Mouse (Mus musculus): ENCODE data around the gene Agbl3. TPM values are rescaled to one million over a fixed set of nuclear protein-coding genes. Genes with fewer than 3 reads are reported as not detected.

Gene Agbl3
- polyA plus RNA-seq, 1 experiment from 2014 or later = 6.3 TPM

GRCm38 (mm10) chr6:34879911-34880475 is 99.8 kb downstream of the Agbl3 start:
- H3K27ac ChIP-seq (replicated peaks; ENCODE audit: low read depth, low read length) = no peak overlapping the region
- no peaks in the 10 kb centered on the region for H3K9me3 ChIP-seq (ENCODE audit: control insufficient read depth, low read length)
- H3K4me3 ChIP-seq (ENCODE audit: low read depth, low read length) = no peak overlapping the region
- H3K36me3 ChIP-seq (ENCODE audit: control insufficient read depth, insufficient read depth, low read length) = peaks cover 32% of the 10 kb centered on the region
- 61% methylated on average over 6 of the region's 6 CpGs for WGBS
- DNase-seq (ENCODE audit: low spot score) (no peak), ATAC-seq (ENCODE audit: low read depth) (no peak)
- no peaks in the 10 kb centered on the region for H3K27me3 ChIP-seq (replicated peaks; ENCODE audit: control insufficient read depth, insufficient read depth, low read length)
- H3K9ac ChIP-seq (ENCODE audit: low read depth, low read length) = no peak overlapping the region
- no peak overlapping the region for H3K4me2 ChIP-seq (ENCODE audit: low read depth, low read length)
- peaks cover 15% of the 10 kb centered on the region for H3K4me1 ChIP-seq (ENCODE audit: control insufficient read depth, insufficient read depth, low read length)

GRCm38 (mm10) chr6:34884724-34885123 is 104.5 kb downstream of the Agbl3 start:
- no peaks in the 10 kb centered on the region for H3K9me3 ChIP-seq (ENCODE audit: control insufficient read depth, low read length)
- H3K4me3 ChIP-seq (ENCODE audit: low read depth, low read length) = no peak overlapping the region
- H3K9ac ChIP-seq (ENCODE audit: low read depth, low read length) = no peak overlapping the region
- H3K4me2 ChIP-seq (ENCODE audit: low read depth, low read length) = no peak overlapping the region
- no peak overlapping the region for H3K27ac ChIP-seq (replicated peaks; ENCODE audit: low read depth, low read length)
- DNase-seq (ENCODE audit: low spot score) (no peak), ATAC-seq (ENCODE audit: low read depth) (no peak)
- no peaks in the 10 kb centered on the region; the same call in 1 of the 2 replicates for H3K4me1 ChIP-seq (ENCODE audit: control insufficient read depth, insufficient read depth, low read length)
- H3K27me3 ChIP-seq (replicated peaks; ENCODE audit: control insufficient read depth, insufficient read depth, low read length) = no peaks in the 10 kb centered on the region
- WGBS = 79% methylated on average over 7 of the region's 7 CpGs
- peaks cover 55% of the 10 kb centered on the region for H3K36me3 ChIP-seq (ENCODE audit: control insufficient read depth, insufficient read depth, low read length)

- Histone ChIP-seq H3K4me3 (ENCODE audit: low read depth, low read length) (no peak overlapping the region), H3K27me3 (replicated peaks; ENCODE audit: control insufficient read depth, insufficient read depth, low read length) (no peaks in the 10 kb centered on the region), H3K36me3 (ENCODE audit: control insufficient read depth, insufficient read depth, low read length) (peaks cover 67% of the 10 kb centered on the region), H3K4me1 (ENCODE audit: control insufficient read depth, insufficient read depth, low read length) (no peaks in the 10 kb centered on the region; the same call in 1 of the 2 replicates), H3K4me2 (ENCODE audit: low read depth, low read length) (no peak overlapping the region), H3K9me3 (ENCODE audit: control insufficient read depth, low read length) (no peaks in the 10 kb centered on the region), H3K9ac (ENCODE audit: low read depth, low read length) (peak overlapping the region; percentile 22; the same call in 1 of the 2 replicates), H3K27ac (replicated peaks; ENCODE audit: low read depth, low read length) (no peak overlapping the region; the same call in 1 of the 2 replicates)
- WGBS = 52% methylated on average over 6 of the region's 6 CpGs
- ATAC-seq (ENCODE audit: low read depth) (peak; percentile 81), DNase-seq (ENCODE audit: low spot score) (peak; percentile 81)
These were observed 107.1 kb downstream of the Agbl3 start for GRCm38 (mm10) chr6:34887131-34887850.

GRCm38 (mm10) chr6:34889185-34889584 is 109.0 kb downstream of the Agbl3 start:
- H3K4me1 ChIP-seq (ENCODE audit: control insufficient read depth, insufficient read depth, low read length) = no peaks in the 10 kb centered on the region; the same call in 1 of the 2 replicates
- no peaks in the 10 kb centered on the region for H3K9me3 ChIP-seq (ENCODE audit: control insufficient read depth, low read length)
- H3K4me3 ChIP-seq (ENCODE audit: low read depth, low read length) = no peak overlapping the region
- H3K27me3 ChIP-seq (replicated peaks; ENCODE audit: control insufficient read depth, insufficient read depth, low read length) = no peaks in the 10 kb centered on the region
- peaks cover 76% of the 10 kb centered on the region for H3K36me3 ChIP-seq (ENCODE audit: control insufficient read depth, insufficient read depth, low read length)
- 0 out of 2 replicates have a peak overlapping the region, but pooled peaks have one; percentile 15 for H3K9ac ChIP-seq (ENCODE audit: low read depth, low read length)
- no peak overlapping the region for H3K27ac ChIP-seq (replicated peaks; ENCODE audit: low read depth, low read length)
- WGBS = 46% methylated on average over 4 of the region's 4 CpGs
- DNase-seq (ENCODE audit: low spot score) = no peak
- ATAC-seq (ENCODE audit: low read depth) = no peak
- no peak overlapping the region for H3K4me2 ChIP-seq (ENCODE audit: low read depth, low read length)

- Histone ChIP-seq H3K27ac (replicated peaks; ENCODE audit: low read depth, low read length) (no peak overlapping the region), H3K4me3 (ENCODE audit: low read depth, low read length) (no peak overlapping the region), H3K4me1 (ENCODE audit: control insufficient read depth, insufficient read depth, low read length) (no peaks in the 10 kb centered on the region), H3K36me3 (ENCODE audit: control insufficient read depth, insufficient read depth, low read length) (peaks cover 80% of the 10 kb centered on the region), H3K9ac (ENCODE audit: low read depth, low read length) (no peak overlapping the region), H3K4me2 (ENCODE audit: low read depth, low read length) (no peak overlapping the region), H3K27me3 (replicated peaks; ENCODE audit: control insufficient read depth, insufficient read depth, low read length) (no peaks in the 10 kb centered on the region), H3K9me3 (ENCODE audit: control insufficient read depth, low read length) (no peaks in the 10 kb centered on the region)
- DNase-seq (ENCODE audit: low spot score) (no peak), ATAC-seq (ENCODE audit: low read depth) (peak; percentile 41)
- 87% methylated on average over 7 of the region's 7 CpGs for WGBS
These were observed 115.3 kb downstream of the Agbl3 start for GRCm38 (mm10) chr6:34895569-34895968.

- ATAC-seq (ENCODE audit: low read depth) = no peak
- H3K4me3 ChIP-seq (ENCODE audit: low read depth, low read length) = no peak overlapping the region
- DNase-seq (ENCODE audit: low spot score) = no peak
- no peaks in the 10 kb centered on the region for H3K4me1 ChIP-seq (ENCODE audit: control insufficient read depth, insufficient read depth, low read length)
- no peaks in the 10 kb centered on the region for H3K9me3 ChIP-seq (ENCODE audit: control insufficient read depth, low read length)
- no peak overlapping the region for H3K9ac ChIP-seq (ENCODE audit: low read depth, low read length)
- no peaks in the 10 kb centered on the region for H3K27me3 ChIP-seq (replicated peaks; ENCODE audit: control insufficient read depth, insufficient read depth, low read length)
- no peak overlapping the region for H3K27ac ChIP-seq (replicated peaks; ENCODE audit: low read depth, low read length)
- 63% methylated on average over 16 of the region's 16 CpGs for WGBS
- H3K36me3 ChIP-seq (ENCODE audit: control insufficient read depth, insufficient read depth, low read length) = peaks cover 79% of the 10 kb centered on the region
- H3K4me2 ChIP-seq (ENCODE audit: low read depth, low read length) = no peak overlapping the region
These were observed 116.0 kb downstream of the Agbl3 start for GRCm38 (mm10) chr6:34896168-34896780.

- ATAC-seq (ENCODE audit: low read depth) (no peak), DNase-seq (ENCODE audit: low spot score) (no peak)
- Histone ChIP-seq H3K36me3 (ENCODE audit: control insufficient read depth, insufficient read depth, low read length) (peaks cover 74% of the 10 kb centered on the region), H3K4me3 (ENCODE audit: low read depth, low read length) (no peak overlapping the region), H3K27ac (replicated peaks; ENCODE audit: low read depth, low read length) (no peak overlapping the region), H3K9ac (ENCODE audit: low read depth, low read length) (no peak overlapping the region), H3K4me2 (ENCODE audit: low read depth, low read length) (no peak overlapping the region), H3K9me3 (ENCODE audit: control insufficient read depth, low read length) (no peaks in the 10 kb centered on the region), H3K27me3 (replicated peaks; ENCODE audit: control insufficient read depth, insufficient read depth, low read length) (no peaks in the 10 kb centered on the region), H3K4me1 (ENCODE audit: control insufficient read depth, insufficient read depth, low read length) (no peaks in the 10 kb centered on the region)
- 92% methylated on average over 2 of the region's 2 CpGs for WGBS
These were observed 118.9 kb downstream of the Agbl3 start for GRCm38 (mm10) chr6:34899127-34899526.

GRCm38 (mm10) chr6:34900990-34901389 is 120.8 kb downstream of the Agbl3 start:
- no peaks in the 10 kb centered on the region for H3K27me3 ChIP-seq (replicated peaks; ENCODE audit: control insufficient read depth, insufficient read depth, low read length)
- DNase-seq (ENCODE audit: low spot score) (no peak), ATAC-seq (ENCODE audit: low read depth) (peak; percentile 30; the same call in 1 of the 2 replicates)
- no peak overlapping the region for H3K9ac ChIP-seq (ENCODE audit: low read depth, low read length)
- no peak overlapping the region for H3K4me2 ChIP-seq (ENCODE audit: low read depth, low read length)
- H3K4me3 ChIP-seq (ENCODE audit: low read depth, low read length) = no peak overlapping the region
- peaks cover 75% of the 10 kb centered on the region for H3K36me3 ChIP-seq (ENCODE audit: control insufficient read depth, insufficient read depth, low read length)
- H3K27ac ChIP-seq (replicated peaks; ENCODE audit: low read depth, low read length) = no peak overlapping the region
- H3K4me1 ChIP-seq (ENCODE audit: control insufficient read depth, insufficient read depth, low read length) = no peaks in the 10 kb centered on the region
- no peaks in the 10 kb centered on the region for H3K9me3 ChIP-seq (ENCODE audit: control insufficient read depth, low read length)
- 78% methylated on average over 2 of the region's 2 CpGs for WGBS

Measured in embryonic facial prominence, embryonic 14.5 days (tissue).